In the genomic region with DNA sequence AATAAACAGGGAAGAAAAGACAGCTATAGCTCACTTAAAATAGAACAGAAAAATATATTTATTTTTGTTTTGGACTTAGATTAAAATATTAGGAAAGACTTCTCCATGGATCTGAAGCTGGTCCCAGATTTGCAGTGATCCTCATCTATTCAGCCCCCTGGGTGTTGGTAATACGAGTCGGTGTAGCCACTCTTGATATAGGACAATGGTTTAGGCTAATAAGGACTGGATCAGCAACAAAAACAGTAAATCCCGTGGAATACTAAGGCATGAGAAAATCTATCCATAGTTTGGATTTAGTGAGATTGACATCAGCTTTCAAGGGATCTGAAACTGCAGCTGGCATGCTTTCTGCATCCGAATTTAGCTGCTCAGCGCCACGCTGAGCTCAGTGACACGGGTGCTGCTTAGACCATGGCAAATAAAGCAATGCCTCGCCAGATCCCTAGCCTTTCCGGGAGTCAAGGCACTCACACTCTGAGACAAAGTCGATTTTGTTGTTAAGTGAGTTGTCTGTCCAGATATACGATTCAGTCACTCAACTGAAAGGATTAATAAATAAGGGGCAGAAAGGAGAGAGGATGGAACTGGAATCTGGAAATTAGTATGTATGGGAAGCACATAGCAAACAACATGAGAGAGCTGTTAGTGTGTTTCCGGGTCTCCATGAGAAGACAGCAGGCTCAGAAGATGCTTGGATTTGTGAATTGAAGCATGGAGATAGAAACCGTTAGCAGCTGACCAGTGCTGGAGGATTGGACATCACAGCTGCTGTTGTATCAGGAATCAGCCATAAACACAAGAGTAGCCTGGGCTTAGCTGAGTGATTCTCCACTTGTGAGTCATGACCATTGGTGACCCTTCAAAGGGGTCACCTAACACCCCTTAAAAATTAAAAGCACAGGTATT, we compare ENCODE assay signal across 15 mouse cellular contexts. TPM values are rescaled to one million over a fixed set of nuclear protein-coding genes. Genes with fewer than 3 reads are reported as not detected.
DNase-seq lines count a peak whose midpoint lies in the region; ATAC-seq and TF ChIP-seq lines count a peak whose summit lies in the region.
"Had no signal": no experiment of that assay in that cellular context is flagged by ENCODE, and none has a peak within 500 bp of the region (broad histone marks: within the 10 kb centered on the region; RNA-seq: fewer than 3 reads in every experiment).

No protein-coding gene starts in this region.

- peak; percentile 38 for DNase-seq in embryonic facial prominence, embryonic 14.5 days (ENCODE audit: low spot score)
- DNase-seq in embryonic facial prominence, embryonic 10.5 days (ENCODE audit: low spot score): no peak
- DNase-seq in cerebellum, adult 9-10 months: peak; percentile 38
- no peak for DNase-seq in heart, embryonic 10.5 days (ENCODE audit: low spot score)
- DNase-seq in frontal cortex, postnatal 10 days (ENCODE audit: low spot score in 2 of 2): no peak
- DNase-seq in kidney, adult 9 months: no peak
- DNase-seq: lung, embryonic 14.5 days had no signal

- H3K27ac ChIP-seq in embryonic facial prominence, embryonic 14.5 days (replicated peaks; ENCODE audit: low read depth, low read length): no peak overlapping the region
- H3K27ac ChIP-seq in embryonic facial prominence, embryonic 10.5 days (replicated peaks): no peak overlapping the region
- H3K27ac ChIP-seq in hindbrain, embryonic 13.5 days: no peak overlapping the region
- no peak overlapping the region for H3K27ac ChIP-seq in heart, embryonic 10.5 days
- H3K27ac ChIP-seq: embryonic facial prominence, embryonic 13.5 days; heart, embryonic 13.5 days; intestine, embryonic 15.5 days; limb, embryonic 12.5 days had no signal

- no peaks in the 10 kb centered on the region for H3K79me2 ChIP-seq in myocyte (ENCODE audit: control insufficient read depth, insufficient read depth)

- no peak overlapping the region for H3ac ChIP-seq in myocyte (ENCODE audit: control insufficient read depth, insufficient read length)

- TF ChIP-seq POLR2A in myocyte (IDR thresholded peaks at IDR 0.05; ENCODE audit: insufficient read length, low read depth): no peak

- no peak overlapping the region for H3K9ac ChIP-seq in embryonic facial prominence, embryonic 14.5 days (ENCODE audit: low read depth, low read length)
- H3K9ac ChIP-seq in hindbrain, embryonic 13.5 days: no peak overlapping the region
- H3K9ac ChIP-seq: embryonic facial prominence, embryonic 13.5 days; heart, embryonic 13.5 days; intestine, embryonic 15.5 days; limb, embryonic 12.5 days; lung, embryonic 14.5 days had no signal

- no peaks in the 10 kb centered on the region for H3K27me3 ChIP-seq in embryonic facial prominence, embryonic 14.5 days (replicated peaks; ENCODE audit: control insufficient read depth, insufficient read depth, low read length)
- H3K27me3 ChIP-seq in embryonic facial prominence, embryonic 10.5 days (replicated peaks; ENCODE audit: low read depth, poor library complexity, severe bottlenecking): no peaks in the 10 kb centered on the region
- no peaks in the 10 kb centered on the region for H3K27me3 ChIP-seq in hindbrain, embryonic 13.5 days
- no peaks in the 10 kb centered on the region for H3K27me3 ChIP-seq in myocyte (ENCODE audit: control insufficient read depth, insufficient read depth, insufficient read length)
- no peaks in the 10 kb centered on the region for H3K27me3 ChIP-seq in heart, embryonic 10.5 days (ENCODE audit: insufficient read depth, poor library complexity, severe bottlenecking)
- H3K27me3 ChIP-seq: embryonic facial prominence, embryonic 13.5 days; heart, embryonic 13.5 days; intestine, embryonic 15.5 days; limb, embryonic 12.5 days had no signal

- H3K4me3 ChIP-seq in embryonic facial prominence, embryonic 14.5 days (ENCODE audit: low read depth, low read length): no peak overlapping the region
- no peak overlapping the region for H3K4me3 ChIP-seq in embryonic facial prominence, embryonic 10.5 days
- H3K4me3 ChIP-seq in hindbrain, embryonic 13.5 days: no peak overlapping the region
- no peak overlapping the region for H3K4me3 ChIP-seq in myocyte
- H3K4me3 ChIP-seq in heart, embryonic 10.5 days: no peak overlapping the region
- H3K4me3 ChIP-seq: embryonic facial prominence, embryonic 13.5 days; heart, embryonic 13.5 days; intestine, embryonic 15.5 days; limb, embryonic 12.5 days had no signal

- H3K36me3 ChIP-seq in embryonic facial prominence, embryonic 14.5 days (ENCODE audit: control insufficient read depth, insufficient read depth, low read length): no peaks in the 10 kb centered on the region
- no peaks in the 10 kb centered on the region for H3K36me3 ChIP-seq in embryonic facial prominence, embryonic 10.5 days (replicated peaks)
- no peaks in the 10 kb centered on the region for H3K36me3 ChIP-seq in hindbrain, embryonic 13.5 days
- H3K36me3 ChIP-seq in myocyte (ENCODE audit: control insufficient read depth, insufficient read depth): no peaks in the 10 kb centered on the region
- H3K36me3 ChIP-seq in heart, embryonic 10.5 days: no peaks in the 10 kb centered on the region
- H3K36me3 ChIP-seq: embryonic facial prominence, embryonic 13.5 days; G1E; heart, embryonic 13.5 days; intestine, embryonic 15.5 days; limb, embryonic 12.5 days had no signal

- H3K4me2 ChIP-seq in embryonic facial prominence, embryonic 14.5 days (ENCODE audit: low read depth, low read length): no peak overlapping the region
- 0 out of 2 replicates have a peak overlapping the region, but pooled peaks have one; percentile 17 for H3K4me2 ChIP-seq in hindbrain, embryonic 13.5 days
- peak overlapping the region; percentile 16 for H3K4me2 ChIP-seq in myocyte (ENCODE audit: low read depth)
- H3K4me2 ChIP-seq: embryonic facial prominence, embryonic 13.5 days; heart, embryonic 13.5 days; intestine, embryonic 15.5 days; limb, embryonic 12.5 days; lung, embryonic 14.5 days had no signal

- no peaks in the 10 kb centered on the region for H3K4me1 ChIP-seq in embryonic facial prominence, embryonic 14.5 days (ENCODE audit: control insufficient read depth, insufficient read depth, low read length)
- H3K4me1 ChIP-seq in embryonic facial prominence, embryonic 10.5 days: no peaks in the 10 kb centered on the region
- no peaks in the 10 kb centered on the region for H3K4me1 ChIP-seq in hindbrain, embryonic 13.5 days (replicated peaks)
- H3K4me1 ChIP-seq in heart, embryonic 10.5 days: no peaks in the 10 kb centered on the region
- H3K4me1 ChIP-seq: embryonic facial prominence, embryonic 13.5 days; heart, embryonic 13.5 days; intestine, embryonic 15.5 days; limb, embryonic 12.5 days had no signal

- ATAC-seq in embryonic facial prominence, embryonic 14.5 days (ENCODE audit: low read depth): peak; percentile 30; the same call in 1 of the 2 replicates
- peak; percentile 67; the same call in 1 of the 2 replicates for ATAC-seq in hindbrain, embryonic 13.5 days (ENCODE audit: low FRiP score)
- ATAC-seq: activated CD4-positive, CD25-positive, alpha-beta regulatory T cell, adult 4 months; intestine, embryonic 15.5 days had no signal

- H3K9me3 ChIP-seq in embryonic facial prominence, embryonic 14.5 days (ENCODE audit: control insufficient read depth, low read length): no peaks in the 10 kb centered on the region
- no peaks in the 10 kb centered on the region for H3K9me3 ChIP-seq in embryonic facial prominence, embryonic 10.5 days
- H3K9me3 ChIP-seq in hindbrain, embryonic 13.5 days: no peaks in the 10 kb centered on the region
- H3K9me3 ChIP-seq in heart, embryonic 10.5 days: no peaks in the 10 kb centered on the region
- H3K9me3 ChIP-seq: embryonic facial prominence, embryonic 13.5 days; G1E; heart, embryonic 13.5 days; intestine, embryonic 15.5 days; limb, embryonic 12.5 days had no signal

- WGBS in embryonic facial prominence, embryonic 14.5 days: 70% methylated on average over 13 of the region's 13 CpGs
- WGBS in embryonic facial prominence, embryonic 10.5 days: 76% methylated on average over 13 of the region's 13 CpGs
- 56% methylated on average over 13 of the region's 13 CpGs for WGBS in hindbrain, embryonic 13.5 days
- WGBS in heart, embryonic 10.5 days: 73% methylated on average over 13 of the region's 13 CpGs

TF ChIP-seq in myocyte, 11 proteins besides CTCF, POLR2A, EP300 and RAD21:
- TF ChIP-seq MAX (IDR thresholded peaks at IDR 0.05; ENCODE audit: low read depth): no peak
- TF ChIP-seq TCF12 (IDR thresholded peaks at IDR 0.05; ENCODE audit: insufficient read depth, poor library complexity, severe bottlenecking): no peak
- TF ChIP-seq SRF (IDR thresholded peaks at IDR 0.05; ENCODE audit: control insufficient read depth, insufficient read length, low read depth): no peak
- TF ChIP-seq CEBPB (IDR thresholded peaks at IDR 0.05; ENCODE audit: insufficient read depth, poor library complexity, severe bottlenecking): no peak
- TF ChIP-seq USF1 (IDR thresholded peaks at IDR 0.05; ENCODE audit: low read depth): no peak
- peak in 2 of 3 experiments; percentile 47 to 53 for TF ChIP-seq MYOD1 (IDR thresholded peaks at IDR 0.05; ENCODE audit: control insufficient read depth in 1 of 3, insufficient read length in 2 of 3, low read depth in 2 of 3)
- TF ChIP-seq MYOG (IDR thresholded peaks at IDR 0.05; ENCODE audit: control insufficient read depth in 1 of 3, insufficient read depth in 1 of 3, insufficient read length in 2 of 3, low read depth in 2 of 3): peak in 2 of 3 experiments; percentile 15 to 27
- TF ChIP-seq E2F4 (IDR thresholded peaks at IDR 0.05; ENCODE audit: insufficient read depth): no peak
- no peak for TF ChIP-seq POLR2AphosphoS2 (IDR thresholded peaks at IDR 0.05; ENCODE audit: insufficient read length, low read depth)
- no peak for TF ChIP-seq REST (IDR thresholded peaks at IDR 0.05; ENCODE audit: insufficient read depth, insufficient read length)

RNA-seq across cellular contexts. Expression of a gene that starts 36.9 kb away (rescaled TPM):
- polyA plus RNA-seq in embryonic facial prominence, embryonic 14.5 days (2014; fragmentation: Nextera tagmentation; extraction: Ambion mirVana): 172 and 178 TPM in 2 replicates
- polyA plus RNA-seq in embryonic facial prominence, embryonic 10.5 days (2016; fragmentation: Nextera tagmentation; extraction: Ambion mirVana): 126 TPM in 2 replicates
- polyA plus RNA-seq in hindbrain, embryonic 13.5 days (2015; fragmentation: Nextera tagmentation; extraction: Ambion mirVana): 384 and 389 TPM in 2 replicates
- 72.9 TPM for polyA plus RNA-seq in myocyte (2012; fragmentation: generic; extraction: Trizol)
- polyA plus RNA-seq in heart, embryonic 10.5 days (2016; fragmentation: Nextera tagmentation; extraction: Ambion mirVana): 142 and 159 TPM in 2 replicates

Comparison
In these comparisons a context has a peak if more than half of its experiments do, and no peak if none do; other contexts are left out.
1. DNase-seq: peak in embryonic facial prominence, embryonic 14.5 days (single experiment) and cerebellum, adult 9-10 months (single experiment); none in embryonic facial prominence, embryonic 10.5 days (single experiment), heart, embryonic 10.5 days (single experiment), frontal cortex, postnatal 10 days (0 of 2) and kidney, adult 9 months (single experiment).